17 mouse cellular contexts compared by ENCODE assay signal in the genomic region with DNA sequence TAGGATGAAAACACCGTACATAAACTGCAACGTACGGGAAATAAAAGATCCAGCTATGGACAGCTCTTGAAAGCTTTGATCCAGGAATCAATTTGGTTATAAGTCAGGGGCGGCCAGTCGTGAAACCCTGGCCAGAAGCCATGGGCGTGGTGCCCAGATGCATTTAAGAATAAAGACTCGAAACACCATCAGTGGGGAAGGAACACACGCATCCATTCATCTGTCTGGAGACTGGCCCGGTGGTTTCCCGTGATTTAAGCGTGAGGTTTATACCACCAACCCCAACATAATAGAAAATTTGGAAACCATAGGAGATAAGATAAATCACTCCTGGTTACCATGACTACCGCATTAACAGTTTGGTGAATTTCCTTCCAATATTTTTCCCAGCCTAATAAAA. TPM values are rescaled to one million over a fixed set of nuclear protein-coding genes. Genes with fewer than 3 reads are reported as not detected.
A peak's percentile ranks its signal among the peaks of the same experiment; 100 is the strongest.
DNase-seq lines count a peak whose midpoint lies in the region; ATAC-seq and TF ChIP-seq lines count a peak whose summit lies in the region.
"Had no signal": no experiment of that assay in that cellular context is flagged by ENCODE, and none has a peak within 500 bp of the region (broad histone marks: within the 10 kb centered on the region; RNA-seq: fewer than 3 reads in every experiment).

No protein-coding gene starts in this region.

- peak; percentile 17 for DNase-seq in kidney, adult 2 months
- DNase-seq in NIH3T3 (ENCODE audit: low read depth): peak; percentile 33
- DNase-seq in forebrain, postnatal 0 days: peak; percentile 35
- no peak for DNase-seq in adipocyte (ENCODE audit: low spot score)
- DNase-seq in gastrocnemius, adult 2 months: no peak
- DNase-seq: cerebellum, adult 8-10 months; layer of hippocampus, adult 9-11 months; liver, postnatal 0 days; thymus, adult 2 months had no signal

- TF ChIP-seq CTCF in kidney, adult 2 months (conservative IDR thresholded peaks at IDR 0.05; ENCODE audit: insufficient read depth, insufficient read length, low read depth, low read length): no peak
- TF ChIP-seq CTCF in forebrain, postnatal 0 days (IDR thresholded peaks at IDR 0.05; ENCODE audit: low read depth): no peak
- no peak for TF ChIP-seq CTCF in gastrocnemius, adult 2 months (IDR thresholded peaks at IDR 0.05)

- 32% methylated on average over 12 of the region's 12 CpGs for WGBS in kidney, adult 2 months
- 46% methylated on average over 12 of the region's 12 CpGs for whole genome bisulfite sequencing in kidney, embryonic 15.5 days
- WGBS in forebrain, postnatal 0 days: 17% methylated on average over 12 of the region's 12 CpGs
- 31% methylated on average over 12 of the region's 12 CpGs for whole genome bisulfite sequencing in midbrain, embryonic 13.5 days

- H3K9me3 ChIP-seq in kidney, embryonic 15.5 days (replicated peaks): no peaks in the 10 kb centered on the region
- no peaks in the 10 kb centered on the region for H3K9me3 ChIP-seq in forebrain, postnatal 0 days (ENCODE audit: low read length)
- no peaks in the 10 kb centered on the region for H3K9me3 ChIP-seq in midbrain, embryonic 13.5 days

- no peaks in the 10 kb centered on the region for H3K27me3 ChIP-seq in kidney, adult 2 months (replicated peaks; ENCODE audit: control insufficient read depth, insufficient read depth, low read length)
- H3K27me3 ChIP-seq in kidney, embryonic 15.5 days: no peaks in the 10 kb centered on the region
- H3K27me3 ChIP-seq in forebrain, postnatal 0 days (ENCODE audit: insufficient read depth, low read length): no peaks in the 10 kb centered on the region
- H3K27me3 ChIP-seq in midbrain, embryonic 13.5 days: no peaks in the 10 kb centered on the region

- no peak overlapping the region for H3K4me2 ChIP-seq in kidney, embryonic 15.5 days
- 0 out of 2 replicates have a peak overlapping the region, but pooled peaks have one; percentile 15 for H3K4me2 ChIP-seq in forebrain, postnatal 0 days (ENCODE audit: low read depth)
- H3K4me2 ChIP-seq in midbrain, embryonic 13.5 days (replicated peaks): peak overlapping the region; percentile 29; the same call in 1 of the 2 replicates

- no peak overlapping the region for H3K27ac ChIP-seq in kidney, adult 2 months (ENCODE audit: insufficient read depth, low read depth, low read length)
- no peak overlapping the region for H3K27ac ChIP-seq in kidney, embryonic 15.5 days
- 0 out of 2 replicates have a peak overlapping the region, but pooled peaks have one; percentile 23 for H3K27ac ChIP-seq in forebrain, postnatal 0 days (ENCODE audit: low read depth, low read length)
- peak overlapping the region; percentile 27; the same call in 1 of the 2 replicates for H3K27ac ChIP-seq in midbrain, embryonic 13.5 days
- no peak overlapping the region for H3K27ac ChIP-seq in gastrocnemius, adult 2 months

- no peak for TF ChIP-seq POLR2A in kidney, adult 2 months (IDR thresholded peaks at IDR 0.05; ENCODE audit: low read depth, low read length)

- no peak overlapping the region for H3K4me3 ChIP-seq in kidney, adult 2 months (ENCODE audit: insufficient read depth, low read depth, low read length)
- H3K4me3 ChIP-seq in kidney, embryonic 15.5 days (replicated peaks): no peak overlapping the region
- H3K4me3 ChIP-seq in forebrain, postnatal 0 days (ENCODE audit: low read depth, low read length): no peak overlapping the region
- no peak overlapping the region for H3K4me3 ChIP-seq in midbrain, embryonic 13.5 days (replicated peaks)
- H3K4me3 ChIP-seq in gastrocnemius, adult 2 months: no peak overlapping the region

- ATAC-seq in kidney, embryonic 15.5 days (replicated peaks; ENCODE audit: low FRiP score): no peak
- ATAC-seq in forebrain, postnatal 0 days: peak; percentile 16; the same call in 1 of the 2 replicates
- no peak for ATAC-seq in midbrain, embryonic 13.5 days
- ATAC-seq in inflammation-experienced regulatory T-cells, adult 6 months: no peak
- ATAC-seq: activated CD4-positive, CD25-positive, alpha-beta regulatory T cell, adult 4 months; intestine, embryonic 16.5 days; liver, postnatal 0 days had no signal

- H3K4me1 ChIP-seq in kidney, adult 2 months (ENCODE audit: control insufficient read depth, insufficient read depth, low read length): no peaks in the 10 kb centered on the region
- peaks cover 11% of the 10 kb centered on the region for H3K4me1 ChIP-seq in kidney, embryonic 15.5 days
- peaks cover 24% of the 10 kb centered on the region; the same call in 1 of the 2 replicates for H3K4me1 ChIP-seq in forebrain, postnatal 0 days (ENCODE audit: insufficient read depth)
- peaks cover 77% of the 10 kb centered on the region for H3K4me1 ChIP-seq in midbrain, embryonic 13.5 days (replicated peaks)

- no peaks in the 10 kb centered on the region for H3K36me3 ChIP-seq in kidney, adult 2 months (ENCODE audit: control insufficient read depth, insufficient read depth, low read length)
- H3K36me3 ChIP-seq in kidney, embryonic 15.5 days: no peaks in the 10 kb centered on the region
- no peaks in the 10 kb centered on the region; the same call in 1 of the 2 replicates for H3K36me3 ChIP-seq in forebrain, postnatal 0 days (ENCODE audit: insufficient read depth)
- H3K36me3 ChIP-seq in midbrain, embryonic 13.5 days: peaks cover 3% of the 10 kb centered on the region; the same call in 1 of the 2 replicates

- no peak overlapping the region for H3K9ac ChIP-seq in kidney, embryonic 15.5 days
- no peak overlapping the region for H3K9ac ChIP-seq in forebrain, postnatal 0 days
- H3K9ac ChIP-seq in midbrain, embryonic 13.5 days (replicated peaks): no peak overlapping the region
- H3K9ac ChIP-seq: liver, postnatal 0 days had no signal

- intact Hi-C loops in gastrocnemius, adult 2 months (cut with DNase I): no loop called here

RNA-seq across cellular contexts. Expression of a gene that starts 16.9 kb away (rescaled TPM):
- 0.31 and 0.69 TPM in 2 replicates for polyA plus RNA-seq in kidney, adult 2 months (2012; rRNA removed)
- 2.5 and 3.3 TPM in 2 replicates for polyA plus RNA-seq in kidney, embryonic 15.5 days (2015; fragmentation: Nextera tagmentation; extraction: Ambion mirVana)
- 80.9 and 91.7 TPM in 2 replicates for total RNA-seq in forebrain, postnatal 0 days (2014; rRNA removed)
- 44.6 and 57.7 TPM in 2 replicates for polyA plus RNA-seq in forebrain, postnatal 0 days (2015; fragmentation: Nextera tagmentation; extraction: Ambion mirVana)
- 40.5 and 41.6 TPM in 2 replicates for polyA plus RNA-seq in midbrain, embryonic 13.5 days (2015; fragmentation: Nextera tagmentation; extraction: Ambion mirVana)
- total RNA-seq in gastrocnemius, adult 2 months (2021): not detected
- not detected for polyA plus RNA-seq in inflammation-experienced regulatory T-cells, adult 6 months (2017; shearing (Covaris generic))
- total RNA-seq: megakaryocyte progenitor cell, adult 5-6 weeks; MEL; neutrophil, adult 5-6 weeks had no signal
- polyA plus RNA-seq: activated CD4-positive, CD25-positive, alpha-beta regulatory T cell, adult 4 months; liver, postnatal 0 days had no signal

Comparison
In these comparisons a context has a peak if more than half of its experiments do, and no peak if none do; other contexts are left out.
1. DNase-seq: peak in kidney, adult 2 months (single experiment), NIH3T3 (single experiment) and forebrain, postnatal 0 days (single experiment); none in adipocyte (single experiment) and gastrocnemius, adult 2 months (single experiment).
2. H3K27ac ChIP-seq: peak in forebrain, postnatal 0 days (single experiment) and midbrain, embryonic 13.5 days (single experiment); none in kidney, adult 2 months (single experiment), kidney, embryonic 15.5 days (single experiment) and gastrocnemius, adult 2 months (single experiment).